Mouse (Mus musculus) embryonic facial prominence, embryonic 15.5 days (tissue): ENCODE data around the gene Grik1. TPM values are rescaled to one million over a fixed set of nuclear protein-coding genes. Genes with fewer than 3 reads are reported as not detected.

Experiments used
- ATAC-seq: fragments of 200-750 bp; cut with Nextera tagmentation; 2 replicates; pipeline ENCODE4 v1.8.0; 2017; ENCODE audit warnings: low read depth, moderate TSS enrichment; ENCODE audit not compliant: insufficient number of reproducible peaks, low FRiP score, low TSS enrichment
- H3K27ac ChIP-seq: fragments of 300-500 bp; sonication (generic); replicated peaks from 2 replicates; pipeline ENCODE4 v1.5.1; 2015; ENCODE audit warnings: mild to moderate bottlenecking, inconsistent platforms
- H3K27me3 ChIP-seq: fragments of 300-500 bp; sonication (generic); 2 replicates; pipeline ENCODE4 v1.6.1; 2015; ENCODE audit warnings: inconsistent platforms
- H3K36me3 ChIP-seq: fragments of 300-500 bp; sonication (generic); 2 replicates; pipeline ENCODE4 v1.6.1; 2015; ENCODE audit warnings: mild to moderate bottlenecking, inconsistent platforms
- H3K4me1 ChIP-seq: fragments of 300-500 bp; sonication (generic); 2 replicates; pipeline ENCODE4 v1.6.1; 2015; ENCODE audit warnings: inconsistent platforms
- H3K4me2 ChIP-seq: fragments of 300-500 bp; sonication (generic); replicated peaks from 2 replicates; pipeline ENCODE4 v1.6.1; 2015; ENCODE audit warnings: mild to moderate bottlenecking, inconsistent platforms
- H3K4me3 ChIP-seq: fragments of 300-500 bp; sonication (generic); replicated peaks from 2 replicates; pipeline ENCODE4 v1.5.1; 2015; ENCODE audit warnings: mild to moderate bottlenecking, inconsistent platforms
- H3K9ac ChIP-seq: fragments of 300-500 bp; sonication (generic); 2 replicates; pipeline ENCODE4 v1.6.1; 2015; ENCODE audit warnings: inconsistent platforms
- H3K9me3 ChIP-seq: fragments of 300-500 bp; sonication (generic); replicated peaks from 2 replicates; pipeline ENCODE4 v1.6.1; 2016; ENCODE audit warnings: inconsistent platforms
- WGBS: fragments of 180-500 bp; shearing (Covaris S2); methylation state at CpG from one replicate; pipeline ENCODE4 v1.1.7; 2015; 5-methylcytosine and 5-hydroxymethylcytosine counted together
- polyA plus RNA-seq: library from polyadenylated mRNA; unstranded; fragments of >200 nt; fragmentation: Nextera tagmentation; extraction: Ambion mirVana; gene quantifications from 2 replicates; pipeline ENCODE4 v1.2.1, GENCODE M21; 2015

The Grik1 gene
- polyA plus RNA-seq, 1 experiment from 2014 or later = 3.2 TPM

DNA sequence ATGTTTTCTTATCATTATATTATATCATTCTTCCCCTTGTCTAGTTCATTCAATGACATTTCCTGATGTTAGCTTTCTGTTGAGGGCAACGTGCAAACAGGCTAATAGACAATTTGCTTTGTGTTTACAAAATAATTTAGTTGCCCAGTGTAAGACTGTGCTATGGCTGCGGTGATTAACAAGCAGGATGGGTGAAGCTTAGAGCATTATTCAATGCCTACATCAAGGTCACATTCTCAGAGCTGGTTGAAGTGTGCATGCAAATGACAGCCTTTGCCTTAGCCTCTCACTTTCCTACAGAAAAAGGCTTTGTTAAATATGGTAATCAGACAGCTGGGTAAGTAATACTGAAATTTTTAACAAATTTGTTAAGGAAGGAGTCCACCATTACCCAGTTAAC is 438.5 kb downstream of the Grik1 start:
- H3K27ac ChIP-seq = no peak overlapping the region
- 74% methylated on average over 2 of the region's 2 CpGs for WGBS
- no peak overlapping the region for H3K4me2 ChIP-seq
- no peak overlapping the region for H3K9ac ChIP-seq
- no peak overlapping the region for H3K4me3 ChIP-seq
- no peaks in the 10 kb centered on the region for H3K36me3 ChIP-seq
- no peaks in the 10 kb centered on the region for H3K27me3 ChIP-seq
- ATAC-seq = no peak
- no peaks in the 10 kb centered on the region for H3K4me1 ChIP-seq
- H3K9me3 ChIP-seq = no peaks in the 10 kb centered on the region

DNA sequence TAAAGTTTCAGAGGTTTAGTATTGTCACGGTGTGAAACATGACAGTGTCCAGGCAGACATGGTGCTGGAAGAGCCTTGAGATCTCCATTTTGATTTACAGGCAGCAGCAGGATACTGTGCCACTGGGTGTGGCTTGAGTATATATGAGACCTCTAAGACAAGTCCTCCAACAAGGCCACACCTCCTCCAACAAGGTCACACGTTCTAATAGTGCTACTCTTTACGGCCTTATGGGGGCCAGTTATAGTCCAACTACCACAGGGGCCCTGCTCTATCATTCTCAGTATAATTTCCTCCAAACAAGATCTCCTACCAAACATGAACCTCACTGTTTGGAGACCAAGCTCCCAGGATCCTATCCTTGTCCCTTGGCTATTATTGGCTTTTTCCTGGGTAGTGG is 441.3 kb downstream of the Grik1 start:
- WGBS = 84% methylated on average over 3 of the region's 3 CpGs
- Histone ChIP-seq H3K27me3 (no peaks in the 10 kb centered on the region), H3K9ac (no peak overlapping the region), H3K4me1 (no peaks in the 10 kb centered on the region), H3K4me2 (no peak overlapping the region), H3K9me3 (no peaks in the 10 kb centered on the region), H3K36me3 (no peaks in the 10 kb centered on the region), H3K27ac (no peak overlapping the region), H3K4me3 (no peak overlapping the region)
- no peak for ATAC-seq

Other genes starting within 250 kb of the Grik1 start
- 1.3 and 2.4 TPM in 2 replicates for gene Cldn17, start 216.7 kb upstream of the Grik1 start, polyA plus RNA-seq